Mouse (Mus musculus): ENCODE results near the gene Calr. TPM values are rescaled to one million over a fixed set of nuclear protein-coding genes. Genes with fewer than 3 reads are reported as not detected.

The Calr gene
- total RNA-seq (2021) = 100 to 1,000 TPM; 262 to 331 TPM
- long read RNA-seq, experiment 1, transcript Calr-201 (9 exons, 2,184 nt) = major isoform, 69 of 91 reads
- long read RNA-seq, experiment 1, partial matches to known transcripts = 13 of 91 reads
- long read RNA-seq, experiment 1, other reads (novel, unspliced or antisense) = 7 of 91 reads
- long read RNA-seq, experiment 2, transcript Calr-201 (9 exons, 2,184 nt) = major isoform, 59 of 74 reads
- long read RNA-seq, experiment 2, partial matches to known transcripts = 9 of 74 reads
- long read RNA-seq, experiment 2, other reads (novel, unspliced or antisense) = 2 of 74 reads

DNA sequence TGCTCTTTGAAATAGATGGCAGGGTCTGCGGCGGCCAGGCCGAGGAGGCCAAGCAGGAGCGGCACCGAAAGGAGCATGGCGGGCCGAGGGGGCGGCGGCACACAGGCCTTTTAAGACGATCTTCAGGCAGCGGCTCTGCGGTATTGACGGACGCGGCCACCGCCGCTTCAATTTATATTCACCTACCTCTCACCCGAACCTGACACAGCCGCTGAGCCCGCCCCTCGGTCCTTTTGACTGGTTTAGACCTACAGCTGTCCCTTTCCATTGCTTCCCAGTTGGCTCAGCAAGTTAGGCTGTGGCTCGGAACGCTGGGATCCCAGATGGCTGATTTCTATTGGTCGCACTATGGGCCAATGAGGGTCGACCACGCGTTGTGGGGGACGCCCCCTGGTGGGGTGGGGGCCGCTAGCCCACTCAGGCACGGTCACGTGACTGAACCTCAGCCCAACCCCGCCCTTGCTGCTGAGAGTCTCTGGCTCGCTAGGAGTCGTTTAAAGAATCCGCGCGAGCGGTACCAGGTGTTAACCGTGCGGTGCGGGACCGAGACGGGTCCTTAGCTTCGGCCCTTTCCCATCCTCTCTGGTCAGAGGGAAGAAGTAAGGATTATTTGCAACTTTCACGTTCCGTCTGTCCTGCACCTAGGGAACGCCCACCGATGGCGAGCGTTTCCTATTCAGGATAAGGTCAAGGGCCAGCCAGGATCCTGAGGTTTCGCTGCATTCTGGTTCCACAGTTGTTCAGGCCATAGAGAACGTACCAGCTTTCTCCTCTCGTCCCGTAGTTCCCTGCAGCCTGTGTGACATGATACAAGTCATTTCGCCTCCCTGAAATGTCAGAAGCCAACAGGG lies at the start of gene Calr:
Gene Calr (minus strand): TSS at position 213 of the 851 bp plus-strand sequence.
- intact Hi-C loops (cut with DNase I) = loop anchor here (2.0 kb wide), 1 partner anchor 56 kb away; no protein-coding TSS in a partner anchor

DNA sequence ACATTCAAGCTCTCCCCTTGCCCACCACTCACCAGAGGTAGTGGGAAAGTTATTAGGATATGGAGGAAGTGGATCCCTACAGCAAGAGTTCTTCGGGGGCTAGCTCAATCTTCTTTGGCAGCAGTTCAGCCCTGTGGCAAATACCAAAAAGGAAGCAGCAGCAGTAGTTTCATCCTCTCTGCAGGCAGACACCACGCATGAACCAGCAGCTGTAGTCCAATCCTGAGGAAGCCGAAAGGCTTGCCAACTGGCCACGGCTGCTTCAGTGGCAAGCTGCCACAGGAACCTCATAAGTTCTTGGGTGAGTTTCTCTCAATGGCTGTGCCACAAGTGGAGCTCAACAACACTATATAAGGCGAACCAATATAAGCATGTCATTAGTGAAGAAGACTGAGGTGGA lies 49.2 kb upstream of the Calr start:
- intact Hi-C loops (cut with DNase I) = no loop called here

More for the DNA sequence above, at the start of gene Calr:
- DNase-seq = peak; percentile 99

GRCm38 (mm10) chr8:84893709-84894134 lies 47.0 kb upstream of the Calr start, which contains the start of gene Gcdh:
Gene Gcdh (minus strand): TSS chr8:84893921.
- peak; percentile 87 to 90 for DNase-seq
- intact Hi-C loops (cut with DNase I) = no loop called here

More for the DNA sequence above, 49.2 kb upstream of the Calr start:
- no peak for DNase-seq

DNA sequence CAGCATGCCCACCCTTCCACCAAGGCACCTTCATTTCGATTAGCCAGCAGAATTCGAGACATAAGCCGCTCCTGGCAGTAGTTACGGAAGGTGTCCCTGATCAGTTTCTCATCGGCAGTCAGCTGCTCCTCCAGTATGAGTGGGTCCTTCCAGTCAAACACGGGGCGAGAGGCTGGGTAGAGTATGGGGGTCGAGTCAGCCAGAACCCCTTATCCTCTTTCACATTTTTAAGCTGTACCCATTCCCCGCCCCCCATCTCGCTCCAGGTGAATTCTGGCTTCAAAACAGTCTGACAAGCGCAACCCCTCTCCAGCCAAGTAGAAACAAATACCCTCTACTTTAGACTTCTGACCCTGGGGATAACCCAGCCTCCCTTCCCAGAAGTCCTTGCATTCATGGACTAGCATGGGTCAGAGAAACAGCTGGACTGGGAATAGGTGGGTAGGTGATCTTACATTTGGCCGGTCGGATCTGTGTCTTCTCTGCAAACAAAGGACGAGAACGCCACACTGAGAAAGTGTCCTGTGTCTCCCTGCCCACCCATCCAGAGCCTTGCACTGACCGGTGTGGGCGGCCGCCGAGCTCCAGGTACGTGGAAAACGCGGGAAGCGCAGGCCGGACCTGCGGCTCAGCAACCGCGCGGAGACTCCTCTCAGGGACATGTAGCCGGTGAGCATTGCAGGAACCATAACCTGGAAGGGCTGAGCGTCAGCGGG lies 46.4 kb upstream of the Calr start:
- no peak for DNase-seq
- intact Hi-C loops (cut with DNase I) = no loop called here

GRCm38 (mm10) chr8:84889141-84889540 lies 42.4 kb upstream of the Calr start:
- no peak for DNase-seq

GRCm38 (mm10) chr8:84888280-84888679 lies 41.5 kb upstream of the Calr start:
- DNase-seq = no peak
- intact Hi-C loops (cut with DNase I) = no loop called here

More at GRCm38 (mm10) chr8:84889141-84889540, 42.4 kb upstream of the Calr start:
- intact Hi-C loops (cut with DNase I) = no loop called here

- intact Hi-C loops (cut with DNase I) = no loop called here
Measured at GRCm38 (mm10) chr8:84884728-84885127, 38.0 kb upstream of the Calr start.

DNA sequence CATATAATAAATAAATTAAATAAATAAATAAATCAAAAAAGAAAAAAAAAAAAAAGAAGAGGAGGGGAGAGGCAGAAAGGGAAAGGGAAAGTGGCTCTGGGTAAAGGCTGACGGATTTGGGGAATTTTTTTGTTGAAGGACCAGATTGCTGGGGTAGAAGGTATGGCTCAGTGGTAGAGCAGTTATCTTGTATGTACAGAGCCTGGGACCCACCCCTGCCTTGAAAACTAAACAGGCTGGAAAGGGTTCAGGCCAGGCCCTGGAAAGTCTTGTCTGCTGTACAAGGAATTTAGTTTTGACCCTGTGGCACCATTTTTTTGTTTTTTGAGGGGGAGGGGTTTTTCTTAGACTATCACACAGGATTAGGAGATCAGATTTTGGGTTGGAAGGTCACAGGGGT lies 32.2 kb upstream of the Calr start:
- no peak for DNase-seq
- intact Hi-C loops (cut with DNase I) = no loop called here

More at GRCm38 (mm10) chr8:84884728-84885127, 38.0 kb upstream of the Calr start:
- no peak for DNase-seq

DNA sequence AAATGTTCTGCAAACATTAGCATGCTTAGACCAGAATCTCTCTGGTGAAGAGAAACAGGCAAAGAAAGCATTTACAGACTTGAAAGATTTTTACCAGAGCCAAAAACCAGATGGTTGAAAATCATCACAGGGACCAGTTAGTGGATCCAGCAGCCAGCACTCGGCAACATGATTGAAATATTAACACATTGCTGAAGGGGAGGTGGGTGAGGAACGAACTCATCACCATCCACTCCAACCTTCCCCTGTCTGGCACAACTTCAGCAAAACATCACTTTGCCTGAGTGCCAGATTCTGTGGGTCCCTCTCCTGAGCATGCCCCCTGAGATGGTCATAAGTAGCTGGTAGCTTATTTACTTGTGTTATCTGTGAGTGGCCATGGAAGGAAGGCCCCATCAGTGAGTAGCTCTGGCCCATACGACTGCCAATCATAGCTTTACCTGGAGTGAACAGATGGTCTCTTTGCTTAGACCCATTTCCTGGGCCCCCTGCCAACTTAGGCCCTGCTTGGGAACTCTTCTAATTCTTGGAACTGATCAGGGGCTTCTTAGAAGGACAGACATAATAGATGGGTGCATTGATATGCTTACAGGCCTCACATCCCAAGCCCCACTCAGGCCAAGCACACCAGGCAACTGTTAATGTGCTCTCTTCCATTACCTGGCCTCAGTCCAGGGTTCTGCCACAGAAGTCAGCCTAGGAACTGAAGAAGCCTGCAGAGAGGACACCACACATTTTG lies 30.7 kb upstream of the Calr start:
- intact Hi-C loops (cut with DNase I) = no loop called here
- no peak for DNase-seq

DNA sequence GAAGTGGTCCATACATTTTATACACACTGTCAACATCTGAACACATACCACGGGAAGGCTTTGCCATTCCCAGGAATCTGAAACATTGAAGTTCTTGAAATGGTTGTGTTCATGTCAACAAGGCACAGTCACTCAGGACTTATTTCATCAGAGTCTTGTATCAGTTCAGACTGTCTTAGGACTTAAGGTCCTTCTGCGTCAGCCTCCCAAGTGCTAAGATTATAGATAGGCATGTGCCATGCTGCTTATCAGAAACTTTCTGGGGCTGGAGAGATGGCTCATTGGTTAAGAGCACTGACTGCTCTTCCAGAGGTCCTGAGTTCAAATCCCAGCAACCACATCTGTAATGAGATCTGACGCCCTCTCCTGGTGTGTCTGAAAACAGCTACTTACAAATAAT lies 27.6 kb upstream of the Calr start:
- intact Hi-C loops (cut with DNase I) = no loop called here
- DNase-seq = no peak

DNA sequence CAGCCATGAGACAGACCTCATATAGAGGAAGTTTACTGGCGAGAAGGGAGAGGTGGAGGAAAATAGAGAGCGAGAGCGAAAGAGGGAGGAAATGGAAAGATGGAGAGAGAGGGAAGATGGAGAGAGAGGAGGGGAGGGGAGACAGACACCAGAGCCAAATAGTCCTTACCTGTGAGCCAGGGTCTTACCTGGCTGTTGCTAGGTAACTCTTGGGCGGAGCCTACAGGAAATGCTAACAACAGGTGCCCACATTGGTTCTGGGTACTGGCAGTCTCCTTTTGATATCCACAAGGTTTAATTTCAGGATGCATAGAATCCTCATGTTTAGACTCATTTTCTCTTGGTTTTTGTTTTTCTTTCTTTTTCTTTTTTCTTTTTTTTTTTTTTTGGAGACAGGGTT lies 26.3 kb upstream of the Calr start:
- no peak for DNase-seq
- intact Hi-C loops (cut with DNase I) = no loop called here

- DNase-seq = peak; percentile 26 to 30
- intact Hi-C loops (cut with DNase I) = no loop called here
Measured at GRCm38 (mm10) chr8:84872309-84872965, 25.7 kb upstream of the Calr start.

DNA sequence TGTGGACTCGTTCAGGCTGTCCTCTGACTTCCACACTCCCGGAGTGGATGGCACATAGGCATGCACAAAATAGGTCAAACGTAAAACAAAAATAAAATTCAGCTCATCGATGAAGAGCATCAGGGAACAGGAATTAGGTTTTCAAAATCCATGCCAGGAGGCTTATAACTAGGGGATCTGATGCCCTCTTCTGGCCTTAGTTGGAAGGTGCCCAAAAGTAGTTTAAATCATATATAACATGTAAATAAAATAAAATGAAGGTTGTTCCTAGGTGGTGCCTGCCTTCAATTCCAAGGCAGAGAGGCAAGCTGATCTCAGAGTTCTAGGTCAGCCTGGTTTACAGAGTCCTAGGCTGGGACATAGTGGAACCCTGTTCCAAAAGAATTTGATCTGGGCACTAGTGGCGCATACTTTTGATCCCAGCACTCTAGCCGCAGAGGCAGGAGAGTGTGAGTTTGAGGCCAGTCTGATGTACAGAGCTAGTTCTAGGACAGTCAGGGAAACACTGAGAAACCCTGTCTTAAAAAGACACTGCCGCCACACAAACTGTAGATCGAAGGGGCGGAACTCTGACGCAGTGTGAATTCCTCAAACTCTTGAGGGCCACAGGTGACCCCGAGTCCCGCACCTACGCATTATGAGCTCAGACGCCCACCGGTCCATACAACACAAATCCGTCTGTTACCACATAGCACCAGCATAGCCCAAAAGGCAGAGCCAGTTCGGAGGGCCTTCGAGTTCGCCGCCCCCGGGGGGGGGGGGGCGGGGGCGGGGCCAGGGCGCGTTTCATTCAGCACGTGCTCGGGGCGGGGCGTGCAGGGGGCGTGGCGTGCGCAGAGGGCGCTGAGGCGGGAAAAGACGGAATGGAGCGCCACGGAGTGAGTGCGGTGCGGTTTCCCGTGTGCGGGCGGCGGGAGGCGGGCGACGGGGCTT lies 24.9 kb upstream of the Calr start, which contains the start of gene Syce2:
Gene Syce2 (plus strand): TSS at position 736 of the 933 bp plus-strand sequence.
- intact Hi-C loops (cut with DNase I) = no loop called here
- DNase-seq = peak; percentile 78 to 86

GRCm38 (mm10) chr8:84856864-84857441 lies 10.2 kb upstream of the Calr start, which contains the start of gene Farsa:
Gene Farsa (plus strand): TSS chr8:84856989.
- intact Hi-C loops (cut with DNase I) = no loop called here
- DNase-seq = peak; percentile 92 to 94

- intact Hi-C loops (cut with DNase I) = no loop called here
- DNase-seq = no peak
Measured at GRCm38 (mm10) chr8:84856434-84856833, 9.7 kb upstream of the Calr start.

GRCm38 (mm10) chr8:84847684-84848435 lies 1.1 kb upstream of the Calr start:
- no peak for DNase-seq
- intact Hi-C loops (cut with DNase I) = loop anchor here (2.0 kb wide), 1 partner anchor 55 kb away; no protein-coding TSS in a partner anchor

All from heart, postnatal 14 days (tissue).